In genomic region chr1:135169556-135170224, GRCm38 (mm10) we compare ENCODE assay signal across 11 mouse cellular contexts. TPM values are rescaled to one million over a fixed set of nuclear protein-coding genes. Genes with fewer than 3 reads are reported as not detected.
DNase-seq lines count a peak whose midpoint lies in the region; ATAC-seq and TF ChIP-seq lines count a peak whose summit lies in the region.
"Had no signal": no experiment of that assay in that cellular context is flagged by ENCODE, and none has a peak within 500 bp of the region (broad histone marks: within the 10 kb centered on the region; RNA-seq: fewer than 3 reads in every experiment).

No protein-coding gene starts in this region.

- no peak for TF ChIP-seq CTCF in layer of hippocampus, adult 2 months (conservative IDR thresholded peaks at IDR 0.05)
- no peak for TF ChIP-seq CTCF in lung, postnatal 0 days (IDR thresholded peaks at IDR 0.05)

- H3K36me3 ChIP-seq in heart, embryonic 12.5 days, result no peaks in the 10 kb centered on the region
- H3K36me3 ChIP-seq in lung, postnatal 0 days (ENCODE audit: insufficient read depth, low read length), result no peaks in the 10 kb centered on the region

- no peak overlapping the region for H3K4me3 ChIP-seq in layer of hippocampus, adult 2 months
- no peak overlapping the region for H3K4me3 ChIP-seq in heart, embryonic 12.5 days
- H3K4me3 ChIP-seq in lung, postnatal 0 days (ENCODE audit: low read depth, low read length), result no peak overlapping the region
- H3K4me3 ChIP-seq: megakaryocyte, embryonic 14.5 days had no signal

- H3K4me2 ChIP-seq in heart, embryonic 12.5 days, result peak overlapping the region; percentile 39
- H3K4me2 ChIP-seq in lung, postnatal 0 days (replicated peaks; ENCODE audit: low read depth, low read length), result peak overlapping the region; percentile 5; the same call in 1 of the 2 replicates

- H3K4me1 ChIP-seq in heart, embryonic 12.5 days (replicated peaks), result peaks cover 10% of the 10 kb centered on the region
- no peaks in the 10 kb centered on the region for H3K4me1 ChIP-seq in lung, postnatal 0 days (ENCODE audit: insufficient read depth, low read depth, low read length)
- H3K4me1 ChIP-seq: megakaryocyte, embryonic 14.5 days had no signal

- no peak overlapping the region for H3K9ac ChIP-seq in heart, embryonic 12.5 days
- no peak overlapping the region for H3K9ac ChIP-seq in lung, postnatal 0 days (replicated peaks; ENCODE audit: low read depth)

- DNase-seq in cerebellum, adult 18-20 months, result peak; percentile 37 to 39
- DNase-seq in cerebellum, adult 9-10 months, result no peak
- DNase-seq in layer of hippocampus, adult 2 months (ENCODE audit: low spot score in 2 of 2), result no peak
- no peak for DNase-seq in layer of hippocampus, postnatal 36 days
- peak; percentile 61 for DNase-seq in lung, postnatal 0 days (ENCODE audit: low spot score)
- DNase-seq in gastrocnemius, adult 8-10 months (ENCODE audit: low spot score in 2 of 2), result no peak
- no peak for DNase-seq in left cerebral cortex, postnatal 25 days (ENCODE audit: low spot score in 2 of 2)
- DNase-seq: B cell, adult 2 months had no signal

- 41% methylated on average over 12 of the region's 12 CpGs for WGBS in heart, embryonic 12.5 days
- 25% methylated on average over 12 of the region's 12 CpGs for WGBS in lung, postnatal 0 days

- peak; percentile 36; the same call in 1 of the 2 replicates for ATAC-seq in heart, embryonic 12.5 days (ENCODE audit: insufficient number of reproducible peaks, low FRiP score)
- peak; percentile 55 for ATAC-seq in lung, postnatal 0 days

- no peak for TF ChIP-seq EP300 in lung, postnatal 0 days (IDR thresholded peaks at IDR 0.05)

- intact Hi-C loops in left cerebral cortex, postnatal 25 days (cut with DNase I), result no loop called here

- H3K27ac ChIP-seq in layer of hippocampus, adult 2 months, result peak overlapping the region; percentile 70
- H3K27ac ChIP-seq in heart, embryonic 12.5 days (ENCODE audit: poor library complexity, severe bottlenecking), result peak overlapping the region; percentile 11
- no peak overlapping the region for H3K27ac ChIP-seq in lung, postnatal 0 days (ENCODE audit: low read length)

- peaks cover 54% of the 10 kb centered on the region for H3K27me3 ChIP-seq in heart, embryonic 12.5 days (replicated peaks)
- no peaks in the 10 kb centered on the region for H3K27me3 ChIP-seq in lung, postnatal 0 days (replicated peaks; ENCODE audit: insufficient read depth, low read length)

- H3K9me3 ChIP-seq in heart, embryonic 12.5 days (replicated peaks), result no peaks in the 10 kb centered on the region
- H3K9me3 ChIP-seq in lung, postnatal 0 days (ENCODE audit: low read length), result no peaks in the 10 kb centered on the region
- H3K9me3 ChIP-seq: megakaryocyte, embryonic 14.5 days had no signal

RNA-seq across cellular contexts. Expression of gene Gpr37l1, which starts 2.2 kb away (rescaled TPM):
- total RNA-seq in layer of hippocampus, adult 2 months (2021), result 100 to 1,000 TPM; 193 to 194 TPM
- 100 to 1,000 TPM; 188 to 199 TPM for total RNA-seq in layer of hippocampus, postnatal 36 days (2021)
- not detected in 2 replicates for polyA plus RNA-seq in heart, embryonic 12.5 days (2016; fragmentation: Nextera tagmentation; extraction: Ambion mirVana)
- 0.06 and 0.19 TPM in 2 replicates for polyA plus RNA-seq in lung, postnatal 0 days (2015; fragmentation: Nextera tagmentation; extraction: Ambion mirVana)
- under 1 TPM; 0.15 to 0.36 (median 0.27) TPM for total RNA-seq in gastrocnemius, adult 8-10 months (2022)
- total RNA-seq in left cerebral cortex, postnatal 25 days (2021), result 100 to 1,000 TPM; 182 to 212 TPM

RNA-seq across cellular contexts. Expression of gene Arl8a, which starts 23.1 kb away (rescaled TPM):
- total RNA-seq in layer of hippocampus, adult 2 months (2021), result 100 to 1,000 TPM; 247 to 258 TPM
- total RNA-seq in layer of hippocampus, postnatal 36 days (2021), result 100 to 1,000 TPM; 251 to 253 TPM
- 36.4 and 36.6 TPM in 2 replicates for polyA plus RNA-seq in heart, embryonic 12.5 days (2016; fragmentation: Nextera tagmentation; extraction: Ambion mirVana)
- 51.8 and 56.3 TPM in 2 replicates for polyA plus RNA-seq in lung, postnatal 0 days (2015; fragmentation: Nextera tagmentation; extraction: Ambion mirVana)
- total RNA-seq in gastrocnemius, adult 8-10 months (2022), result 10 to 100 TPM; 16.6 to 19.3 (median 18.0) TPM
- total RNA-seq in left cerebral cortex, postnatal 25 days (2021), result 100 to 1,000 TPM; 261 to 278 TPM

RNA-seq across cellular contexts. Expression of gene Ptpn7, which starts 37.2 kb away (rescaled TPM):
- total RNA-seq in layer of hippocampus, adult 2 months (2021), result not detected
- not detected for total RNA-seq in layer of hippocampus, postnatal 36 days (2021)
- polyA plus RNA-seq in heart, embryonic 12.5 days (2016; fragmentation: Nextera tagmentation; extraction: Ambion mirVana), result 1.0 and 1.4 TPM in 2 replicates
- polyA plus RNA-seq in lung, postnatal 0 days (2015; fragmentation: Nextera tagmentation; extraction: Ambion mirVana), result 2.9 and 3.0 TPM in 2 replicates
- total RNA-seq in gastrocnemius, adult 8-10 months (2022), result under 1 TPM; 0.12 to 0.22 (median 0.15) TPM
- total RNA-seq in left cerebral cortex, postnatal 25 days (2021), result 1 to 10 TPM in 1 of 2 experiments, under 1 TPM in 1; 0.16 to 1.0 TPM
- total RNA-seq: layer of hippocampus, adult 18-20 months had no signal

Comparison
In these comparisons a context has a peak if more than half of its experiments do, and no peak if none do; other contexts are left out.
1. DNase-seq: peak in cerebellum, adult 18-20 months (2 of 2) and lung, postnatal 0 days (single experiment); none in cerebellum, adult 9-10 months (single experiment), layer of hippocampus, adult 2 months (0 of 2), layer of hippocampus, postnatal 36 days (0 of 2), gastrocnemius, adult 8-10 months (0 of 2) and left cerebral cortex, postnatal 25 days (0 of 2).
2. RNA of gene Gpr37l1, which starts 2.2 kb away (total RNA-seq): 182 to 212 TPM in left cerebral cortex, postnatal 25 days, 188 to 199 TPM in layer of hippocampus, postnatal 36 days and 193 to 194 TPM in layer of hippocampus, adult 2 months; 0.15 to 0.36 TPM in gastrocnemius, adult 8-10 months; every median in the first group is over 100 times any median in the second.
3. RNA of gene Arl8a, which starts 23.1 kb away (total RNA-seq): 261 to 278 TPM in left cerebral cortex, postnatal 25 days, 247 to 258 TPM in layer of hippocampus, adult 2 months and 251 to 253 TPM in layer of hippocampus, postnatal 36 days; 16.6 to 19.3 TPM in gastrocnemius, adult 8-10 months; every median in the first group is over 10 times any median in the second.